Mouse (Mus musculus) stomach, embryonic 14.5 days (tissue): ENCODE measurements at regions not wholly inside any gene's neighbourhood (a gene's known extent, or its start where the extent isn't known, plus 50 kb on each side); places are given as distances from the start of the nearest gene placed in this dataset.

Source experiments
- ATAC-seq: fragments of 200-750 bp; cut with Nextera tagmentation; 2 replicates; pipeline ENCODE4 v1.8.0; 2017; ENCODE audit warnings: low read depth, moderate TSS enrichment; ENCODE audit not compliant: insufficient number of reproducible peaks, insufficient read depth, low FRiP score
- H3K27ac ChIP-seq: fragments of 300-500 bp; sonication (generic); 2 replicates; pipeline ENCODE4 v1.5.1; 2014; ENCODE audit warnings: mild to moderate bottlenecking, low read length, moderate library complexity, mixed read lengths
- H3K27me3 ChIP-seq: fragments of 300-500 bp; sonication (generic); 2 replicates; pipeline ENCODE4 v1.6.1; 2014; ENCODE audit warnings: low read length, control low read depth, mixed read lengths; ENCODE audit not compliant: control insufficient read depth, insufficient read depth
- H3K36me3 ChIP-seq: fragments of 300-500 bp; sonication (generic); 2 replicates; pipeline ENCODE4 v1.6.1; 2014; ENCODE audit warnings: mild to moderate bottlenecking, control low read depth, low read length, moderate library complexity, mixed read lengths; ENCODE audit not compliant: control insufficient read depth, insufficient read depth
- H3K4me1 ChIP-seq: fragments of 300-500 bp; sonication (generic); 2 replicates; pipeline ENCODE4 v1.6.1; 2014; ENCODE audit warnings: low read length, control low read depth, mixed read lengths; ENCODE audit not compliant: control insufficient read depth, insufficient read depth
- H3K4me2 ChIP-seq: fragments of 300-500 bp; sonication (generic); replicated peaks from 2 replicates; pipeline ENCODE4 v1.6.1; 2014; ENCODE audit warnings: low read depth, low read length, control low read depth
- H3K4me3 ChIP-seq: fragments of 300-500 bp; sonication (generic); 2 replicates; pipeline ENCODE4 v1.5.1; 2014; ENCODE audit warnings: low read depth, low read length, control low read depth
- H3K9ac ChIP-seq: fragments of 300-500 bp; sonication (generic); replicated peaks from 2 replicates; pipeline ENCODE4 v1.6.1; 2014; ENCODE audit warnings: low read depth, mild to moderate bottlenecking, control low read depth, low read length, moderate library complexity, mixed read lengths
- H3K9me3 ChIP-seq: fragments of 300-500 bp; sonication (generic); 2 replicates; pipeline ENCODE4 v1.6.1; 2016; ENCODE audit warnings: low read depth, low read length, control low read depth; ENCODE audit not compliant: control insufficient read depth
- whole genome bisulfite sequencing: fragments of 180-500 bp; shearing (Covaris S2); extraction: QIAGEN DNeasy Blood & Tissue Kit; methylation state at CpG from one replicate; pipeline ENCODE4 v1.1.7; 2014; 5-methylcytosine and 5-hydroxymethylcytosine counted together

- H3K4me3 ChIP-seq, result no peak overlapping the region
- no peak overlapping the region for H3K9ac ChIP-seq
- ATAC-seq, result no peak
- no peaks in the 10 kb centered on the region for H3K4me1 ChIP-seq
- no peaks in the 10 kb centered on the region for H3K36me3 ChIP-seq
- H3K27me3 ChIP-seq, result no peaks in the 10 kb centered on the region
- WGBS, result 70% methylated on average over 9 of the region's 9 CpGs
- H3K4me2 ChIP-seq, result no peak overlapping the region
- no peaks in the 10 kb centered on the region for H3K9me3 ChIP-seq
- no peak overlapping the region for H3K27ac ChIP-seq
Measured at GRCm38 (mm10) chr1:15017689-15018459, 1075.3 kb downstream of the 4930444P10Rik start.

- Histone ChIP-seq H3K9me3 (no peaks in the 10 kb centered on the region), H3K27me3 (no peaks in the 10 kb centered on the region), H3K4me3 (no peak overlapping the region), H3K27ac (no peak overlapping the region), H3K4me2 (no peak overlapping the region), H3K4me1 (no peaks in the 10 kb centered on the region), H3K9ac (no peak overlapping the region), H3K36me3 (no peaks in the 10 kb centered on the region)
- ATAC-seq, result no peak
- WGBS, result 5% methylated on average over 3 of the region's 3 CpGs
Measured at GRCm38 (mm10) chr1:15007663-15008344, 1085.3 kb downstream of the 4930444P10Rik start.

DNA sequence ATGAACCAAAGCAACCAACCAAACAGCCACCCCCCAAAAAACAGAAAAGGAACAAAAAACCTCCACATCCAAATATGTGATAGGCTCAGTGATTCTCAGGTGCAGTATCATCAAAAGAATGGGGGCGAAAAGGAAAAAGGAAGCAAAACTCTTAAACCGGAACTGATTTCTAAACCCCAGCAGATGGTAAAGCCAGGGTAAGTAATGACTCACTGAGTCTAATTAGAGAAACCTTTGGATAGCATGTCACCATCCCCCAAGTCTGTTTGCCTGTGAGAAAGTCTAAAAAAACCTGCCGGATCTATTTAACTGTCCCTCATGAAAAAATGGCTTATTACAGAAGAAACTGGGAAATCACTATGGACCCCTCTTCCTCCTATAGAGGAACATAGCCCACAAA lies 1097.8 kb downstream of the 4930444P10Rik start:
- WGBS, result 91% methylated on average over 3 of the region's 3 CpGs
- no peak overlapping the region for H3K4me2 ChIP-seq

DNA sequence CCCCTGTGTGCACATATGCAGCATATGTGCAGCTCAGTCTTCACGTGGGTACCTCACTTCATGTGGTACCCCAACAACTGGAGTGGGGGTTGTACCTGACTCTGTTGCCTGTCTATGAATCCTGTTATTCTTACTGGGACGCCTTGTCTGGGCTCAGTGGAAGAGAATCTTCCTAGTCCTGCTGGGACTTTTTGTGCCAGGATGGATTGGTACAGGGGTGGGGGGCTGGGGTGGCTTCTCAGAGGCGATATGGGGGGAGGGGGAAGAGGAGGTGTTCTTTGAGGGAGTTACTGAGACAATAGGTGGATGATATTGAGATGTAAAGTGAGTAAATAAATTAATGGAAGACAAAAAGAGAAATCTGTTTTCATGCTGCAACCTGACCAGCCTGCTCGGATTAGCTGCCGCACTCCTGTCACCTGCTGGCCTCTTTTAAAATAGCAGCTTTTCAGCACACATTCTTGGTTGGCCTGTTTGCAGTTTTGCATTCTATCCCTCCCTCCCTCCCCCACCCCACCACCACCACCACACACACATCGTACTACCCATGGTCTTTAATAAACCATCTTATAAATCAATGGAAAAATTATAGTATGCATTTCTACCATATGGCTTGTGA lies 1112.9 kb downstream of the 4930444P10Rik start:
- WGBS, result 53% methylated on average over 6 of the region's 6 CpGs
- no peaks in the 10 kb centered on the region for H3K4me1 ChIP-seq
- no peak overlapping the region for H3K9ac ChIP-seq
- H3K27me3 ChIP-seq, result no peaks in the 10 kb centered on the region
- H3K4me3 ChIP-seq, result no peak overlapping the region
- H3K36me3 ChIP-seq, result no peaks in the 10 kb centered on the region
- H3K9me3 ChIP-seq, result no peaks in the 10 kb centered on the region
- no peak overlapping the region for H3K27ac ChIP-seq
- no peak for ATAC-seq
- H3K4me2 ChIP-seq, result no peak overlapping the region

More for the DNA sequence above, 1097.8 kb downstream of the 4930444P10Rik start:
- H3K4me3 ChIP-seq, result no peak overlapping the region
- no peak overlapping the region for H3K9ac ChIP-seq
- no peak overlapping the region for H3K27ac ChIP-seq
- no peak for ATAC-seq
- H3K4me1 ChIP-seq, result no peaks in the 10 kb centered on the region
- H3K9me3 ChIP-seq, result no peaks in the 10 kb centered on the region
- H3K36me3 ChIP-seq, result no peaks in the 10 kb centered on the region
- H3K27me3 ChIP-seq, result no peaks in the 10 kb centered on the region
